Mouse (Mus musculus) neural tube, embryonic 15.5 days (tissue): Measurements from ENCODE around the gene Irf8. TPM values are rescaled to one million over a fixed set of nuclear protein-coding genes. Genes with fewer than 3 reads are reported as not detected.

Experiments used
- ATAC-seq: fragments of 200-750 bp; cut with Nextera tagmentation; 2 replicates; pipeline ENCODE4 v1.8.0; 2017; ENCODE audit warnings: mild to moderate bottlenecking, moderate TSS enrichment, moderate library complexity; ENCODE audit not compliant: low FRiP score
- H3K27ac ChIP-seq: fragments of 300-500 bp; sonication (generic); replicated peaks from 2 replicates; pipeline ENCODE4 v1.5.1; 2015; ENCODE audit warnings: mild to moderate bottlenecking, inconsistent platforms
- H3K27me3 ChIP-seq: fragments of 300-500 bp; sonication (generic); replicated peaks from 2 replicates; pipeline ENCODE4 v1.6.1; 2015; ENCODE audit warnings: inconsistent platforms
- H3K36me3 ChIP-seq: fragments of 300-500 bp; sonication (generic); 2 replicates; pipeline ENCODE4 v1.6.1; 2015; ENCODE audit warnings: inconsistent platforms
- H3K4me1 ChIP-seq: fragments of 300-500 bp; sonication (generic); 2 replicates; pipeline ENCODE4 v1.6.1; 2015; ENCODE audit warnings: inconsistent platforms
- H3K4me2 ChIP-seq: fragments of 300-500 bp; sonication (generic); 2 replicates; pipeline ENCODE4 v1.6.1; 2015; ENCODE audit warnings: inconsistent platforms, mild to moderate bottlenecking, moderate library complexity
- H3K4me3 ChIP-seq: fragments of 300-500 bp; sonication (generic); replicated peaks from 2 replicates; pipeline ENCODE4 v1.5.1; 2015; ENCODE audit warnings: mild to moderate bottlenecking, inconsistent platforms
- H3K9ac ChIP-seq: fragments of 300-500 bp; sonication (generic); replicated peaks from 2 replicates; pipeline ENCODE4 v1.6.1; 2015; ENCODE audit warnings: mild to moderate bottlenecking, inconsistent platforms
- H3K9me3 ChIP-seq: fragments of 300-500 bp; sonication (generic); replicated peaks from 2 replicates; pipeline ENCODE4 v1.6.1; 2016; ENCODE audit warnings: inconsistent platforms
- WGBS: fragments of 180-500 bp; shearing (Covaris S2); methylation state at CpG from one replicate; pipeline ENCODE4 v1.1.7; 2015; ENCODE audit warnings: mixed read lengths; 5-methylcytosine and 5-hydroxymethylcytosine counted together
- polyA plus RNA-seq: library from polyadenylated mRNA; unstranded; fragments of >200 nt; fragmentation: Nextera tagmentation; extraction: Ambion mirVana; gene quantifications from 2 replicates; pipeline ENCODE4 v1.2.1, GENCODE M21; 2015

Gene Irf8
- polyA plus RNA-seq = 4.9 and 18.4 TPM in 2 replicates

GRCm38 (mm10) chr8:120735770-120736481 lies at the start of gene Irf8:
Irf8 (plus strand) TSS chr8:120736358.
- H3K4me2 ChIP-seq = peak within 1 kb of the TSS; percentile 99
- ATAC-seq = peak; percentile 91
- peaks cover 44% of the 10 kb centered on the region for H3K27me3 ChIP-seq

GRCm38 (mm10) chr8:120686576-120686975 lies 49.6 kb upstream of the Irf8 start:
- no peak for ATAC-seq
- H3K27ac ChIP-seq = no peak overlapping the region
- no peak overlapping the region for H3K4me3 ChIP-seq
- H3K4me2 ChIP-seq = no peak overlapping the region
- no peaks in the 10 kb centered on the region for H3K36me3 ChIP-seq
- H3K4me1 ChIP-seq = no peaks in the 10 kb centered on the region
- WGBS = 87% methylated on average over 5 of the region's 5 CpGs
- no peaks in the 10 kb centered on the region for H3K9me3 ChIP-seq
- no peak overlapping the region for H3K9ac ChIP-seq
- H3K27me3 ChIP-seq = no peaks in the 10 kb centered on the region

More at GRCm38 (mm10) chr8:120735770-120736481, at the start of gene Irf8:
- peak within 1 kb of the TSS; percentile 51 for H3K9ac ChIP-seq
- peak within 1 kb of the TSS; percentile 59 for H3K4me3 ChIP-seq
- peaks cover 19% of the 10 kb centered on the region for H3K4me1 ChIP-seq
- no peaks in the 10 kb centered on the region for H3K36me3 ChIP-seq
- no peak within 1 kb of the TSS for H3K27ac ChIP-seq
- no peaks in the 10 kb centered on the region for H3K9me3 ChIP-seq
- under 1% methylated on average over 60 of the region's 62 CpGs for WGBS

- no peak overlapping the region for H3K27ac ChIP-seq
- no peaks in the 10 kb centered on the region for H3K9me3 ChIP-seq
- 78% methylated on average over 8 of the region's 8 CpGs for whole genome bisulfite sequencing
- H3K4me3 ChIP-seq = no peak overlapping the region
- H3K9ac ChIP-seq = no peak overlapping the region
- ATAC-seq = no peak
- no peak overlapping the region for H3K4me2 ChIP-seq
- H3K4me1 ChIP-seq = no peaks in the 10 kb centered on the region
- no peaks in the 10 kb centered on the region for H3K27me3 ChIP-seq
- H3K36me3 ChIP-seq = no peaks in the 10 kb centered on the region
These were observed 48.4 kb upstream of the Irf8 start for GRCm38 (mm10) chr8:120687786-120688185.

GRCm38 (mm10) chr8:120688511-120688910 lies 47.6 kb upstream of the Irf8 start:
- no peak overlapping the region for H3K4me3 ChIP-seq
- no peak for ATAC-seq
- H3K9ac ChIP-seq = no peak overlapping the region
- WGBS = 87% methylated on average over 7 of the region's 7 CpGs
- no peaks in the 10 kb centered on the region for H3K4me1 ChIP-seq
- no peaks in the 10 kb centered on the region for H3K9me3 ChIP-seq
- no peak overlapping the region for H3K27ac ChIP-seq
- no peak overlapping the region for H3K4me2 ChIP-seq
- no peaks in the 10 kb centered on the region for H3K27me3 ChIP-seq
- H3K36me3 ChIP-seq = no peaks in the 10 kb centered on the region

GRCm38 (mm10) chr8:120692934-120693333 lies 43.2 kb upstream of the Irf8 start:
- Histone ChIP-seq H3K27ac (no peak overlapping the region), H3K4me3 (no peak overlapping the region), H3K9ac (no peak overlapping the region), H3K36me3 (no peaks in the 10 kb centered on the region), H3K27me3 (no peaks in the 10 kb centered on the region), H3K9me3 (no peaks in the 10 kb centered on the region), H3K4me2 (no peak overlapping the region), H3K4me1 (peaks cover 9% of the 10 kb centered on the region; the same call in 1 of the 2 replicates)
- WGBS = 80% methylated on average over 4 of the region's 4 CpGs
- no peak for ATAC-seq

- Histone ChIP-seq H3K27ac (no peak overlapping the region), H3K27me3 (no peaks in the 10 kb centered on the region), H3K4me2 (no peak overlapping the region), H3K9me3 (no peaks in the 10 kb centered on the region), H3K4me1 (peaks cover 9% of the 10 kb centered on the region; the same call in 1 of the 2 replicates), H3K9ac (no peak overlapping the region), H3K4me3 (no peak overlapping the region), H3K36me3 (no peaks in the 10 kb centered on the region)
- no peak for ATAC-seq
- whole genome bisulfite sequencing = 40% methylated on average over 22 of the region's 22 CpGs
These were observed 42.2 kb upstream of the Irf8 start for GRCm38 (mm10) chr8:120693861-120694493.

GRCm38 (mm10) chr8:120696401-120697153 lies 39.6 kb upstream of the Irf8 start:
- Histone ChIP-seq H3K4me3 (no peak overlapping the region), H3K4me2 (no peak overlapping the region), H3K4me1 (peaks cover 9% of the 10 kb centered on the region; the same call in 1 of the 2 replicates), H3K36me3 (no peaks in the 10 kb centered on the region), H3K27ac (no peak overlapping the region), H3K27me3 (no peaks in the 10 kb centered on the region), H3K9ac (no peak overlapping the region), H3K9me3 (no peaks in the 10 kb centered on the region)
- no peak for ATAC-seq
- 60% methylated on average over 13 of the region's 13 CpGs for WGBS

GRCm38 (mm10) chr8:120697154-120697978 lies 38.8 kb upstream of the Irf8 start:
- Histone ChIP-seq H3K36me3 (no peaks in the 10 kb centered on the region), H3K4me3 (no peak overlapping the region), H3K4me1 (peaks cover 9% of the 10 kb centered on the region; the same call in 1 of the 2 replicates), H3K4me2 (no peak overlapping the region), H3K9me3 (no peaks in the 10 kb centered on the region), H3K27me3 (no peaks in the 10 kb centered on the region), H3K9ac (no peak overlapping the region), H3K27ac (no peak overlapping the region)
- ATAC-seq = no peak
- 75% methylated on average over 17 of the region's 17 CpGs for WGBS

GRCm38 (mm10) chr8:120697979-120698272 lies 38.2 kb upstream of the Irf8 start:
- Histone ChIP-seq H3K36me3 (no peaks in the 10 kb centered on the region), H3K9me3 (no peaks in the 10 kb centered on the region), H3K4me1 (peaks cover 9% of the 10 kb centered on the region; the same call in 1 of the 2 replicates), H3K9ac (no peak overlapping the region), H3K4me2 (no peak overlapping the region), H3K4me3 (no peak overlapping the region), H3K27ac (no peak overlapping the region), H3K27me3 (no peaks in the 10 kb centered on the region)
- ATAC-seq = no peak

GRCm38 (mm10) chr8:120698426-120698825 lies 37.7 kb upstream of the Irf8 start:
- no peak for ATAC-seq
- Histone ChIP-seq H3K9ac (no peak overlapping the region), H3K4me2 (no peak overlapping the region), H3K4me3 (no peak overlapping the region), H3K27me3 (no peaks in the 10 kb centered on the region), H3K9me3 (no peaks in the 10 kb centered on the region), H3K36me3 (no peaks in the 10 kb centered on the region), H3K27ac (no peak overlapping the region), H3K4me1 (peaks cover 9% of the 10 kb centered on the region; the same call in 1 of the 2 replicates)
- 76% methylated on average over 7 of the region's 7 CpGs for WGBS

GRCm38 (mm10) chr8:120699079-120699478 lies 37.1 kb upstream of the Irf8 start:
- Histone ChIP-seq H3K4me1 (peaks cover 9% of the 10 kb centered on the region; the same call in 1 of the 2 replicates), H3K9ac (no peak overlapping the region), H3K4me2 (no peak overlapping the region), H3K9me3 (no peaks in the 10 kb centered on the region), H3K4me3 (no peak overlapping the region), H3K27me3 (no peaks in the 10 kb centered on the region), H3K27ac (no peak overlapping the region), H3K36me3 (no peaks in the 10 kb centered on the region)
- WGBS = 81% methylated on average over 6 of the region's 6 CpGs
- no peak for ATAC-seq
